8 mouse cellular contexts compared by ENCODE assay signal in the genomic region with DNA sequence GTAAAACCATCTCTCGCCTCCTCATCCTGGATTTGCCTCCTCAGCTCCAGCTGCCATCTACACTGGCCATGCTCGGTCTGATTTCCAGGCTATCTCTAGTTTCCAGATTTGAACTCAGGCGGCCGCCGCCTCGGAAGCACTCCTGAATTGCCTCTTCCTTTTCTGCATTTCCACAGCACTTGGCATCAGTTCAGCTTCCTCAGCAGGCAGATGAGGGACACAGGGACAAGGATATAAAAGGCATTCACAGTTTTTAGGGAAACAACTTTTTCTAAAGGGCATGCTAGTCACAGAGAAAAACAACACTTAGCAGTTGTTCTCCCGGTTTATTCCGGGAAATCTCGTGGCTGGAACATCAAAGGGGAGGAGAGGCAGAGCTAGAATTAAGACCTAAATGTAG. TPM values are rescaled to one million over a fixed set of nuclear protein-coding genes. Genes with fewer than 3 reads are reported as not detected.
DNase-seq lines count a peak whose midpoint lies in the region; ATAC-seq and TF ChIP-seq lines count a peak whose summit lies in the region.

No protein-coding gene starts in this region.

- TF ChIP-seq POLR2A in brain, embryonic 14.5 days (IDR thresholded peaks at IDR 0.05; ENCODE audit: borderline replicate concordance, extremely low read depth, insufficient read depth, insufficient read length, poor library complexity, severe bottlenecking) = no peak

- H3K27me3 ChIP-seq in hindbrain, embryonic 16.5 days (replicated peaks; ENCODE audit: control insufficient read depth, insufficient read depth, low read length) = no peaks in the 10 kb centered on the region
- H3K27me3 ChIP-seq in hindbrain, embryonic 14.5 days (ENCODE audit: control insufficient read depth, insufficient read depth, low read length) = no peaks in the 10 kb centered on the region
- no peaks in the 10 kb centered on the region for H3K27me3 ChIP-seq in heart, embryonic 14.5 days (ENCODE audit: control insufficient read depth, insufficient read depth, low read length)
- H3K27me3 ChIP-seq in intestine, embryonic 16.5 days (replicated peaks; ENCODE audit: control insufficient read depth, insufficient read depth, low read length) = no peaks in the 10 kb centered on the region
- H3K27me3 ChIP-seq in hindbrain, embryonic 11.5 days (ENCODE audit: control insufficient read depth, insufficient read depth, low read length) = no peaks in the 10 kb centered on the region

- H3K4me3 ChIP-seq in hindbrain, embryonic 16.5 days (ENCODE audit: low read length) = no peak overlapping the region
- H3K4me3 ChIP-seq in hindbrain, embryonic 14.5 days (replicated peaks; ENCODE audit: low read length) = no peak overlapping the region
- H3K4me3 ChIP-seq in heart, embryonic 14.5 days (ENCODE audit: control insufficient read depth in 1 of 2, insufficient read depth in 1 of 2, low read depth in 1 of 2, low read length in 2 of 2) = no peak overlapping the region
- H3K4me3 ChIP-seq in intestine, embryonic 16.5 days (ENCODE audit: low read length) = no peak overlapping the region
- no peak overlapping the region for H3K4me3 ChIP-seq in hindbrain, embryonic 11.5 days (ENCODE audit: low read depth, low read length)

- TF ChIP-seq CTCF in brain, embryonic 14.5 days (IDR thresholded peaks at IDR 0.05; ENCODE audit: borderline replicate concordance, extremely low read depth, insufficient read depth, insufficient read length) = no peak

- DNase-seq in hindbrain, embryonic 14.5 days (ENCODE audit: low spot score) = no peak
- DNase-seq in brain, embryonic 14.5 days (ENCODE audit: low read depth) = peak; percentile 24
- peak; percentile 63 to 72 for DNase-seq in left cerebral cortex, postnatal 36 days (ENCODE audit: low spot score in 2 of 2)
- no peak for DNase-seq in hindbrain, embryonic 11.5 days (ENCODE audit: low spot score)
- DNase-seq in urinary bladder, adult 2 months (ENCODE audit: low spot score) = no peak

- intact Hi-C loops in left cerebral cortex, postnatal 36 days (cut with DNase I) = loop anchor here (10.0 kb wide), 1 partner anchor 283 kb away; no protein-coding TSS in a partner anchor

- peaks cover 16% of the 10 kb centered on the region for H3K4me1 ChIP-seq in hindbrain, embryonic 16.5 days (ENCODE audit: control insufficient read depth, insufficient read depth, low read depth, low read length)
- H3K4me1 ChIP-seq in hindbrain, embryonic 14.5 days (replicated peaks; ENCODE audit: control insufficient read depth, insufficient read depth, low read length) = no peaks in the 10 kb centered on the region
- peaks cover 24 to 50% of the 10 kb centered on the region in 2 experiments for H3K4me1 ChIP-seq in heart, embryonic 14.5 days (ENCODE audit: control insufficient read depth in 2 of 2, insufficient read depth in 2 of 2, low read length in 2 of 2)
- H3K4me1 ChIP-seq in intestine, embryonic 16.5 days (ENCODE audit: control insufficient read depth, insufficient read depth, low read length) = 0 out of 2 replicates have a peak, but pooled peaks cover 2% of the 10 kb centered on the region
- H3K4me1 ChIP-seq in hindbrain, embryonic 11.5 days (replicated peaks; ENCODE audit: control insufficient read depth, insufficient read depth, low read length) = peaks cover 2% of the 10 kb centered on the region; the same call in 1 of the 2 replicates

- H3K4me2 ChIP-seq in hindbrain, embryonic 16.5 days (ENCODE audit: low read length) = no peak overlapping the region
- no peak overlapping the region for H3K4me2 ChIP-seq in hindbrain, embryonic 14.5 days (replicated peaks)
- H3K4me2 ChIP-seq in heart, embryonic 14.5 days (ENCODE audit: low read length) = peak overlapping the region; percentile 18
- H3K4me2 ChIP-seq in intestine, embryonic 16.5 days (ENCODE audit: low read depth, low read length) = no peak overlapping the region
- H3K4me2 ChIP-seq in hindbrain, embryonic 11.5 days (replicated peaks; ENCODE audit: low read depth, low read length) = no peak overlapping the region

- no peak for ATAC-seq in hindbrain, embryonic 16.5 days
- no peak for ATAC-seq in hindbrain, embryonic 14.5 days (ENCODE audit: low FRiP score)
- ATAC-seq in heart, embryonic 14.5 days (ENCODE audit: insufficient number of reproducible peaks, insufficient read depth, low FRiP score, low read depth) = no peak
- no peak for ATAC-seq in intestine, embryonic 16.5 days
- no peak for ATAC-seq in hindbrain, embryonic 11.5 days (ENCODE audit: low FRiP score)

- H3K36me3 ChIP-seq in hindbrain, embryonic 16.5 days (ENCODE audit: control insufficient read depth, insufficient read depth, low read length) = no peaks in the 10 kb centered on the region
- H3K36me3 ChIP-seq in hindbrain, embryonic 14.5 days (replicated peaks; ENCODE audit: control insufficient read depth, insufficient read depth) = no peaks in the 10 kb centered on the region
- H3K36me3 ChIP-seq in heart, embryonic 14.5 days (ENCODE audit: control insufficient read depth, insufficient read depth, low read length) = 0 out of 2 replicates have a peak, but pooled peaks cover 3% of the 10 kb centered on the region
- H3K36me3 ChIP-seq in intestine, embryonic 16.5 days (ENCODE audit: control insufficient read depth, insufficient read depth, low read length) = 0 out of 2 replicates have a peak, but pooled peaks cover 4% of the 10 kb centered on the region
- H3K36me3 ChIP-seq in hindbrain, embryonic 11.5 days (ENCODE audit: control insufficient read depth, insufficient read depth, low read length) = no peaks in the 10 kb centered on the region

- H3K27ac ChIP-seq in hindbrain, embryonic 16.5 days (ENCODE audit: low read depth, low read length) = peak overlapping the region; percentile 34
- no peak overlapping the region; the same call in 1 of the 2 replicates for H3K27ac ChIP-seq in hindbrain, embryonic 14.5 days
- H3K27ac ChIP-seq in heart, embryonic 14.5 days (replicated peaks in 1 of 2; ENCODE audit: control insufficient read depth in 1 of 2, insufficient read depth in 1 of 2, low read depth in 2 of 2, low read length in 2 of 2) = peak overlapping the region in 1 of 2 experiments; percentile 44; a peak in 2 of 4 replicates
- H3K27ac ChIP-seq in intestine, embryonic 16.5 days (ENCODE audit: low read length) = no peak overlapping the region
- H3K27ac ChIP-seq in hindbrain, embryonic 11.5 days (ENCODE audit: low read depth, low read length) = no peak overlapping the region

- H3K9ac ChIP-seq in hindbrain, embryonic 16.5 days (ENCODE audit: low read depth, low read length) = no peak overlapping the region
- no peak overlapping the region for H3K9ac ChIP-seq in hindbrain, embryonic 14.5 days
- 0 out of 2 replicates have a peak overlapping the region, but pooled peaks have one; percentile 11 for H3K9ac ChIP-seq in heart, embryonic 14.5 days (ENCODE audit: low read length)
- no peak overlapping the region for H3K9ac ChIP-seq in intestine, embryonic 16.5 days (ENCODE audit: low read depth, low read length)
- H3K9ac ChIP-seq in hindbrain, embryonic 11.5 days (ENCODE audit: low read depth, low read length) = no peak overlapping the region

- WGBS in hindbrain, embryonic 16.5 days = 62% methylated on average over 9 of the region's 9 CpGs
- 68% methylated on average over 9 of the region's 9 CpGs for WGBS in hindbrain, embryonic 14.5 days
- WGBS in heart, embryonic 14.5 days = 27% methylated on average over 9 of the region's 9 CpGs
- 69% methylated on average over 9 of the region's 9 CpGs for WGBS in intestine, embryonic 16.5 days
- 77% methylated on average over 9 of the region's 9 CpGs for WGBS in hindbrain, embryonic 11.5 days

- no peaks in the 10 kb centered on the region for H3K9me3 ChIP-seq in hindbrain, embryonic 16.5 days (ENCODE audit: control insufficient read depth, low read length)
- H3K9me3 ChIP-seq in hindbrain, embryonic 14.5 days (ENCODE audit: control insufficient read depth, low read length) = no peaks in the 10 kb centered on the region
- H3K9me3 ChIP-seq in heart, embryonic 14.5 days (ENCODE audit: control insufficient read depth, low read length) = no peaks in the 10 kb centered on the region
- H3K9me3 ChIP-seq in intestine, embryonic 16.5 days (ENCODE audit: control insufficient read depth, low read length) = no peaks in the 10 kb centered on the region
- no peaks in the 10 kb centered on the region for H3K9me3 ChIP-seq in hindbrain, embryonic 11.5 days (ENCODE audit: control insufficient read depth, low read length)

RNA-seq across cellular contexts. Expression of a gene that starts 37.3 kb away (rescaled TPM):
- polyA plus RNA-seq in hindbrain, embryonic 16.5 days (2015; fragmentation: Nextera tagmentation; extraction: Ambion mirVana) = 40.8 and 44.5 TPM in 2 replicates
- polyA plus RNA-seq in hindbrain, embryonic 14.5 days (2014; fragmentation: Nextera tagmentation; extraction: Ambion mirVana) = 44.6 and 49.8 TPM in 2 replicates
- polyA plus RNA-seq in brain, embryonic 14.5 days (2012; rRNA removed) = 36.3 and 40.9 TPM in 2 replicates
- 10.9 and 12.5 TPM in 2 replicates for polyA plus RNA-seq in heart, embryonic 14.5 days (2014; fragmentation: Nextera tagmentation; extraction: Ambion mirVana)
- total RNA-seq in left cerebral cortex, postnatal 36 days (2021) = 100 to 1,000 TPM; 150 to 153 TPM
- polyA plus RNA-seq in intestine, embryonic 16.5 days (2015; fragmentation: Nextera tagmentation; extraction: Ambion mirVana) = 12.0 and 13.5 TPM in 2 replicates
- 11.4 and 14.6 TPM in 2 replicates for polyA plus RNA-seq in hindbrain, embryonic 11.5 days (2014; fragmentation: Nextera tagmentation; extraction: Ambion mirVana)
- 36.2 and 36.3 TPM in 2 replicates for polyA plus RNA-seq in urinary bladder, adult 2 months (2012; rRNA removed)

Comparison
In these comparisons a context has a peak if more than half of its experiments do, and no peak if none do; other contexts are left out.
1. DNase-seq: peak in brain, embryonic 14.5 days (single experiment) and left cerebral cortex, postnatal 36 days (2 of 2); none in hindbrain, embryonic 14.5 days (single experiment), hindbrain, embryonic 11.5 days (single experiment) and urinary bladder, adult 2 months (single experiment).